8 mouse cellular contexts compared by ENCODE assay signal in genomic region chr4:45286318-45286717, GRCm38 (mm10). TPM values are rescaled to one million over a fixed set of nuclear protein-coding genes. Genes with fewer than 3 reads are reported as not detected.
DNase-seq lines count a peak whose midpoint lies in the region; ATAC-seq and TF ChIP-seq lines count a peak whose summit lies in the region.
"Had no signal": no experiment of that assay in that cellular context is flagged by ENCODE, and none has a peak within 500 bp of the region (broad histone marks: within the 10 kb centered on the region; RNA-seq: fewer than 3 reads in every experiment).

No protein-coding gene starts in this region.

- no peak overlapping the region for H3K27ac ChIP-seq in hindbrain, postnatal 0 days
- no peak overlapping the region for H3K27ac ChIP-seq in hindbrain, embryonic 13.5 days
- H3K27ac ChIP-seq in spleen, adult 2 months (ENCODE audit: insufficient read depth, low read length): no peak overlapping the region
- no peak overlapping the region for H3K27ac ChIP-seq in stomach, postnatal 0 days (replicated peaks)
- H3K27ac ChIP-seq: midbrain, embryonic 15.5 days had no signal

- TF ChIP-seq CTCF in hindbrain, postnatal 0 days (IDR thresholded peaks at IDR 0.05; ENCODE audit: low read depth): peak; percentile 72
- TF ChIP-seq CTCF in spleen, adult 2 months (IDR thresholded peaks at IDR 0.05; ENCODE audit: extremely low read depth, insufficient read depth, insufficient read length, insufficient replicate concordance): peak; percentile 41; the same call in 1 of the 2 replicates
- TF ChIP-seq CTCF in stomach, postnatal 0 days (IDR thresholded peaks at IDR 0.05; ENCODE audit: low read depth): peak; percentile 77

- no peaks in the 10 kb centered on the region for H3K27me3 ChIP-seq in hindbrain, postnatal 0 days (ENCODE audit: insufficient read depth, low read length)
- H3K27me3 ChIP-seq in hindbrain, embryonic 13.5 days: no peaks in the 10 kb centered on the region
- no peaks in the 10 kb centered on the region for H3K27me3 ChIP-seq in spleen, adult 2 months (ENCODE audit: control insufficient read depth, insufficient read depth, low read length)
- H3K27me3 ChIP-seq in stomach, postnatal 0 days (ENCODE audit: control insufficient read depth, insufficient read depth, low read length): no peaks in the 10 kb centered on the region
- H3K27me3 ChIP-seq: midbrain, embryonic 15.5 days had no signal

- no peaks in the 10 kb centered on the region for H3K9me3 ChIP-seq in hindbrain, postnatal 0 days (ENCODE audit: low read length)
- no peaks in the 10 kb centered on the region for H3K9me3 ChIP-seq in hindbrain, embryonic 13.5 days
- H3K9me3 ChIP-seq in stomach, postnatal 0 days (ENCODE audit: control insufficient read depth, low read length): no peaks in the 10 kb centered on the region
- H3K9me3 ChIP-seq: midbrain, embryonic 15.5 days had no signal

- H3K36me3 ChIP-seq in hindbrain, postnatal 0 days (ENCODE audit: insufficient read depth, low read length): 0 out of 2 replicates have a peak, but pooled peaks cover 3% of the 10 kb centered on the region
- no peaks in the 10 kb centered on the region for H3K36me3 ChIP-seq in hindbrain, embryonic 13.5 days
- no peaks in the 10 kb centered on the region for H3K36me3 ChIP-seq in spleen, adult 2 months (ENCODE audit: control insufficient read depth, insufficient read depth, low read length)
- no peaks in the 10 kb centered on the region for H3K36me3 ChIP-seq in stomach, postnatal 0 days (ENCODE audit: control insufficient read depth, insufficient read depth, low read length)
- H3K36me3 ChIP-seq: midbrain, embryonic 15.5 days had no signal

- peak; percentile 46 for DNase-seq in hindbrain, postnatal 0 days (ENCODE audit: low spot score)
- DNase-seq in spleen, adult 2 months (ENCODE audit: low read depth in 1 of 2, low spot score in 2 of 2): no peak
- DNase-seq in spleen, postnatal 4 days (ENCODE audit: low spot score in 2 of 2): no peak
- DNase-seq in ZHBTc4 (ENCODE audit: low read depth, low spot score): peak; percentile 27
- peak; percentile 23 for DNase-seq in stomach, postnatal 0 days (ENCODE audit: low spot score)

- 49% methylated on average over 3 of the region's 3 CpGs for WGBS in hindbrain, postnatal 0 days
- WGBS in hindbrain, embryonic 13.5 days: 56% methylated on average over 3 of the region's 3 CpGs
- 46% methylated on average over 3 of the region's 3 CpGs for WGBS in spleen, adult 2 months
- 53% methylated on average over 3 of the region's 3 CpGs for WGBS in stomach, postnatal 0 days

- H3K9ac ChIP-seq in hindbrain, postnatal 0 days (replicated peaks; ENCODE audit: low read length): no peak overlapping the region
- no peak overlapping the region for H3K9ac ChIP-seq in hindbrain, embryonic 13.5 days
- no peak overlapping the region for H3K9ac ChIP-seq in stomach, postnatal 0 days (ENCODE audit: low read length)
- H3K9ac ChIP-seq: midbrain, embryonic 15.5 days had no signal

- TF ChIP-seq POLR2A in spleen, adult 2 months (IDR thresholded peaks at IDR 0.05; ENCODE audit: low read depth, low read length): no peak

- H3K4me2 ChIP-seq in hindbrain, postnatal 0 days (ENCODE audit: low read depth, low read length): no peak overlapping the region
- H3K4me2 ChIP-seq in hindbrain, embryonic 13.5 days: no peak overlapping the region
- no peak overlapping the region for H3K4me2 ChIP-seq in stomach, postnatal 0 days (replicated peaks; ENCODE audit: low read depth)
- H3K4me2 ChIP-seq: midbrain, embryonic 15.5 days had no signal

- TF ChIP-seq EP300 in stomach, postnatal 0 days (optimal IDR thresholded peaks at IDR 0.05): no peak

- no peak for ATAC-seq in hindbrain, postnatal 0 days
- ATAC-seq in hindbrain, embryonic 13.5 days (ENCODE audit: low FRiP score): no peak
- ATAC-seq in stomach, postnatal 0 days (ENCODE audit: low FRiP score, low TSS enrichment): no peak
- ATAC-seq in megakaryocyte, adult 5-6 weeks (ENCODE audit: poor library complexity, severe bottlenecking): no peak
- ATAC-seq: midbrain, embryonic 15.5 days had no signal

- no peaks in the 10 kb centered on the region for H3K4me1 ChIP-seq in hindbrain, postnatal 0 days (ENCODE audit: insufficient read depth, low read length)
- H3K4me1 ChIP-seq in hindbrain, embryonic 13.5 days (replicated peaks): no peaks in the 10 kb centered on the region
- no peaks in the 10 kb centered on the region for H3K4me1 ChIP-seq in spleen, adult 2 months (ENCODE audit: control insufficient read depth, insufficient read depth, insufficient read length)
- H3K4me1 ChIP-seq in stomach, postnatal 0 days (replicated peaks; ENCODE audit: control insufficient read depth, insufficient read depth): no peaks in the 10 kb centered on the region
- H3K4me1 ChIP-seq: midbrain, embryonic 15.5 days had no signal

- H3K4me3 ChIP-seq in hindbrain, postnatal 0 days (ENCODE audit: low read length): no peak overlapping the region
- H3K4me3 ChIP-seq in hindbrain, embryonic 13.5 days: no peak overlapping the region
- H3K4me3 ChIP-seq in spleen, adult 2 months (ENCODE audit: extremely low read depth, insufficient read depth, insufficient read length): no peak overlapping the region
- H3K4me3 ChIP-seq in stomach, postnatal 0 days (ENCODE audit: low read depth, low read length): no peak overlapping the region
- H3K4me3 ChIP-seq: midbrain, embryonic 15.5 days had no signal

RNA-seq across cellular contexts. Expression of gene Trmt10b, which starts 10.6 kb away (rescaled TPM):
- 5.2 and 7.4 TPM in 2 replicates for total RNA-seq in hindbrain, postnatal 0 days (2014; rRNA removed)
- polyA plus RNA-seq in hindbrain, postnatal 0 days (2015; fragmentation: Nextera tagmentation; extraction: Ambion mirVana): 19.5 and 20.4 TPM in 2 replicates
- polyA plus RNA-seq in hindbrain, embryonic 13.5 days (2015; fragmentation: Nextera tagmentation; extraction: Ambion mirVana): 22.4 and 24.0 TPM in 2 replicates
- polyA plus RNA-seq in spleen, adult 2 months (2012; rRNA removed): 1.1 and 1.4 TPM in 2 replicates
- 10.7 and 10.9 TPM in 2 replicates for polyA plus RNA-seq in stomach, postnatal 0 days (2015; fragmentation: Nextera tagmentation; extraction: Ambion mirVana)
- 5.8 and 11.3 TPM in 2 replicates for total RNA-seq in megakaryocyte, adult 5-6 weeks (2015)
- total RNA-seq in megakaryocyte, adult 5-6 weeks (2017): 15.9 and 16.2 TPM in 2 replicates

RNA-seq across cellular contexts. Expression of gene Dcaf10, which starts 55.6 kb away (rescaled TPM):
- total RNA-seq in hindbrain, postnatal 0 days (2014; rRNA removed): 44.1 and 46.7 TPM in 2 replicates
- 9.6 and 9.8 TPM in 2 replicates for polyA plus RNA-seq in hindbrain, postnatal 0 days (2015; fragmentation: Nextera tagmentation; extraction: Ambion mirVana)
- polyA plus RNA-seq in hindbrain, embryonic 13.5 days (2015; fragmentation: Nextera tagmentation; extraction: Ambion mirVana): 8.1 and 8.2 TPM in 2 replicates
- 9.6 and 15.8 TPM in 2 replicates for polyA plus RNA-seq in spleen, adult 2 months (2012; rRNA removed)
- polyA plus RNA-seq in stomach, postnatal 0 days (2015; fragmentation: Nextera tagmentation; extraction: Ambion mirVana): 9.1 and 10.5 TPM in 2 replicates
- 16.8 and 19.6 TPM in 2 replicates for total RNA-seq in megakaryocyte, adult 5-6 weeks (2015)
- total RNA-seq in megakaryocyte, adult 5-6 weeks (2017): 10.0 and 11.7 TPM in 2 replicates

RNA-seq across cellular contexts. Expression of gene Exosc3, which starts 56.2 kb away (rescaled TPM):
- 21.9 and 26.2 TPM in 2 replicates for total RNA-seq in hindbrain, postnatal 0 days (2014; rRNA removed)
- 25.1 and 26.0 TPM in 2 replicates for polyA plus RNA-seq in hindbrain, postnatal 0 days (2015; fragmentation: Nextera tagmentation; extraction: Ambion mirVana)
- 42.5 and 44.6 TPM in 2 replicates for polyA plus RNA-seq in hindbrain, embryonic 13.5 days (2015; fragmentation: Nextera tagmentation; extraction: Ambion mirVana)
- 23.0 and 33.9 TPM in 2 replicates for polyA plus RNA-seq in spleen, adult 2 months (2012; rRNA removed)
- 41.5 and 43.7 TPM in 2 replicates for polyA plus RNA-seq in stomach, postnatal 0 days (2015; fragmentation: Nextera tagmentation; extraction: Ambion mirVana)
- total RNA-seq in megakaryocyte, adult 5-6 weeks (2015): 50.9 and 54.3 TPM in 2 replicates
- 100 and 103 TPM in 2 replicates for total RNA-seq in megakaryocyte, adult 5-6 weeks (2017)

Comparison
In these comparisons a context has a peak if more than half of its experiments do, and no peak if none do; other contexts are left out.
1. DNase-seq: peak in hindbrain, postnatal 0 days (single experiment), ZHBTc4 (single experiment) and stomach, postnatal 0 days (single experiment); none in spleen, adult 2 months (0 of 2) and spleen, postnatal 4 days (0 of 2).
2. Peak in every context shown above with its lines, with median percentiles within 50 percentile points of each other: CTCF ChIP-seq.